Mouse (Mus musculus) c-Kit-positive CD71-positive TER-119-negative erythroid progenitor cells, embryonic 14.5 days (primary cell): ENCODE results near the gene C4b.

Source experiments
- DNase-seq: peaks from one replicate; pipeline ENCODE4 v3.0.0-alpha.2; 2013; ENCODE audit warnings: low read depth

The C4b gene

GRCm38 (mm10) chr17:34700671-34701071 is 43.0 kb downstream of the C4b start:
- no peak for DNase-seq

- DNase-seq: no peak
Observed at GRCm38 (mm10) chr17:34699575-34700408, 43.9 kb downstream of the C4b start.

DNA sequence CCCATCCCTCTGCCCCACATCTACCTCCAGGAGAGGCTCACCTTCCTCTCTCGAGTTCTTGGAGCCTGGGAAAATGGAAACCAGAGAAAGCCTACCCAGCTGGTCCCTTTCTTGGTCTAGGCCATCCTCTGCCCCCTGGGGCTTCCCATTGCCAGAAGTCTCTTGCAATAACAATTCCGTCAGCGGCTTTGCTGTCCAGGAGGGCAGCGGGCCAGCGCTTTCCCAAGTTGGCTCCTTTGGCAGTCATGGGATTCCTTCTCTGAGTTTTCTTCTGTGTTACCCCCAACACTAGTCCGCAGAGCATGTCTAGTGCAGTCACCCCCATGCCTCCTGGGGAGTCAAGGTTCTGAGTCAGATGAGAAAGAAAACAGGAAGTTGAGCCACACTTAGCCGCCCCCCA is 50.8 kb downstream of the C4b start:
- no peak for DNase-seq

DNA sequence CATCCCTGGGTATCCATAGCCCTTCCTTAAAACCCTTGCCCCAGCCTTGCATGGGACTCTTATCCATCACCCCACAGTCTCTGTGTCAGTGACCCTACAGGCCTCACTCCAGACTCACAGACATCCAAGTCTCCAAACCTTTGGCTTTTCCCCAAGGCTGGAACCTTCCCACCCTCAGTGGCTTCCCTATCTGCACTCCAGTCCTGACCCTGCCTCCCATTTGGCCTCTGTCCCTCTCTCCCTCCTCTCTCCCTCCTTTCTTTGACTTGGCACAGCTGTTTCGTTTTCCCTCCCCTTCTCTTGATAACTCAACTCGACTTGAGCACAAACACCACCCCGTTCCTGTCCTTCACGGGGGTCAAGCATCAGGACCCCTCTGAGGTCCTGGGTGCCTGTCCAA is 53.2 kb downstream of the C4b start:
- no peak for DNase-seq

GRCm38 (mm10) chr17:34688889-34689288 is 54.8 kb downstream of the C4b start:
- DNase-seq: no peak

DNA sequence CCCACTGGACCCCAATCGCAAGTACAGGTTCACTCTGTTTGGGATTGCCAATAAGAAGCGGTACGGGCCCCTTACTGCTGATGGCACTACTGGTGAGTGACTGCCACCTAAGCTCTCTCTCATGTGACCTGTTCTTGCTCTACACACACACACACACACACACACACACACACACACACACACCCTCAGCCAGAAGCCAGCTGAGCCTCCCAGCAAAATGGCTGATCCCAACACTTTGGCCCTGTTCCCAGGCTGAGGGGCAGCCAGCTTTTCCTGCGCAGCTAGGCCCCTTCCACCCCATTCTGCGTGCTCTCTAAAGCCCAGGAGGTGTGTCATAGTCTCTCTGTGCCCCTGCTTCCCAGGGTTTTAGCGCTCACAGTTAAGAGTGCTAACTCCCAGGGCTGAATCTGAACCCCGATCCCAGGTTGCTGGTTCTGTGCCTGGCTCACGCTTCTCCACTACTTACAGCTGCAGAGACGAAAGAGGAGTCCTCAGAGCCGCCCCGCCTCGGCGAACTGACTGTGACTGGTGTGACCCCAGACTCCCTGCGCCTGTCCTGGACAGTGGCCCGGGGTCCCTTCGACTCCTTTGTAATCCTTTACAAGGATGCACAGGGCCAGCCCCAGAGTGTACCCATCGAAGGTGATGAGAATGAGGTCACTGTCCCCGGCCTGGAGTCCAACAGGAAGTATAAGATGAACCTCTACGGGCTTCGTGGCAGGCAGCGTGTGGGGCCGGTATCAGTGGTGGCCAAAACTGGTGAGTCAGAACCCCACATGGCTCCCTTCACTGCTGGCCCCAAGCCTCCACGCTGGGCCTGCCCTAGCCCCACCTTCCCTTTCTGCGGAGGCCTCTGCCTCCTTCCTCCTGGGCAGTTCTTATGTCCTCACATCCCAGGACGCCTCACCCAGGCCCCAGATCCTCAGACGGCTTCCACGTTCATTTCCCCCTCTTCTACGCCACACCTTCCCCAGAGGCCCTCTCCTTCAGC is 58.3 kb downstream of the C4b start:
- no peak for DNase-seq

- DNase-seq: no peak
Observed at GRCm38 (mm10) chr17:34684253-34684893, 59.3 kb downstream of the C4b start.

- DNase-seq: no peak
Observed at GRCm38 (mm10) chr17:34683686-34684220, 59.9 kb downstream of the C4b start.

- no peak for DNase-seq
Observed at GRCm38 (mm10) chr17:34683179-34683578, 60.5 kb downstream of the C4b start.

DNA sequence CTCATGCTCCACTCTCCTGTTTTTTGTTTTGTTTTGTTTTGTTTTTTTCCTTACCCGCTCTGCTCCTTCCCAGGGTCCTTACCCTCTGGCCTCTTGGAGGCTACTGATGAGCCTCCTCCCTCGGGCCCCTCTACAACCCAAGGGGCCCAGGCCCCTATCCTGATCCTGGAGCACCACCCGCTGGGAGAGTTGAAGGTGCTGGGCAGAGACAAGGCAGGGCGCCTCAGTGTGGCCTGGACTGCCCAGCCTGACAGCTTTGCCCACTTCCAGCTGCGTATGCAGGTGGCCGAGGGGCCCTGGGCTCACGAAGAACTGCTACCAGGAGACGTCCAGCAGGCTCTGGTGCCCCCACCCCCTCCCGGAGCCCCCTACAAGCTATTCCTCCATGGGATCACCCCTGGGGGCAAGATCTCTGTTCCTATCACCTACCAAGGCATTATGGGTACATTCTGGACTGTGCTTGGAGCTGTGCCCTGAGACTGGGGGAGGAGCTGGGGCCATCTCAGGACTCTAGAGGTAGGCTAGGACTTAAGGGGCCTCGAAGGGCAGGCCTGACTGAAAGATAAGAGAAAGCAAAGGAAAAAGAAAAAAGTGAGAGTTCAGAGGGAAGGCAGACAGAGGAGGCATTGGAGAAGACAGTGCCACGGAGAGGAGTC is 61.7 kb downstream of the C4b start:
- DNase-seq: no peak

DNA sequence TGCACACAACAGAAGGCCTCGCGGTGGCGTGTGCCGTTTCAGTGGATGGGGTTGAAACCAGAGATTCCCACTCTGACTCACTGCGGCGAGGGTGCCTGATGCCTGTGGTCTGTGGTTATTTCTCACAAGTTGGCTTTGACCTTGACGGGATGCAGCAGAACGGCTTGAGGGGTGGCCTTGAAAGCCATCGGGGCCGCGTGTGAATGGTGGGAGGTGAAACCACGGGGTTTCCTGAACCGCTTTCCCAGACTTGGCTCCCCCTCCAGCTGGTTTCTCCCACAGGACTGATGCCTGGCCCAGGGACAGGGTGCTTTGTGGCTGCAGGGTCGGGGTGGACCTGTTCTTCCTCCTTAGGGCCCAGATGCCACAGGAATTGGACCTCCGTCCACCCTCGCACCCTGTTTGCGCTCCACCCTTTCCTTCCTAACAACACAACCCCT is 62.5 kb downstream of the C4b start:
- no peak for DNase-seq

DNA sequence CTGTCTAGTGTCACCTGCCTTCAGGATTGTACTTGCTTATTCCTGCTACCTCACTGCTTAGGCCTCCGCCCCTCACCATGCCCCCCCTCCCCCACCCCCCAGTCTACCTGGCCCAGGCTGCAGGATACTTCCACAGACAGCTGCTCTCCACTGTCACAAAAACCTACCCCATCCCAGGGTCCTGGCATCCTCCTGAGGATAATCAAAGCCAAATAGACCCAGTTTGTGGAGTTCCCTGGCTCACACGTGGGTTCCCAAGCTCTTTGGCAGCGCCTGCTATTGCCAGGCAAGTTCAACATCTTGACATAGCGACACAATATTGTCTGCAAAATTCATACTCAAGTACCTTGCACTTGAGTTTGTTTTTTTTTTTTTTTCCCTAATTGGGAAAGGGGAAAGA is 63.1 kb downstream of the C4b start:
- no peak for DNase-seq

DNA sequence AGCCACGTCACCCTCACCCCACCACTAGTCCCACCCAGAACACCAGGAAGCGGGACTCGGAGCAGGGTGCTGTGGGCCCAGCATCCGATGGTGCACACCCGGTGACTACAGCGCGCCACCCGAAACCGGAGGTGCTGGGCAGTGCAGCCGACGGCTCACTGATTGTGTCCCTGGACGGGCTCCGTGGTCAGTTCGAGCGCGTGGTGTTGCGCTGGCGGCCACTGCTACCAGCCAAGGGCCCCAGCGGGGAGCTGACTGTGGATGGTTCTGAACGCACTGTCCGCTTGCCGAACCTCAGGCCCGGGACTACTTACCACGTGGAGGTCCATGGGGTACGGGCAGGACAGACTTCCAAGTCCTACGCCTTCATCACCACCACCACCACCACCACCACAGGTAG is 63.5 kb downstream of the C4b start:
- DNase-seq: no peak
